Mouse (Mus musculus): ENCODE data around the gene Zbtb34.

The Zbtb34 gene

GRCm38 (mm10) chr2:33430771-33431699 is at the start of gene Zbtb34:
Zbtb34 (minus strand) TSS chr2:33431324.
- DNase-seq: peak; percentile 65

GRCm38 (mm10) chr2:33477961-33478755 is 47.0 kb upstream of the Zbtb34 start:
- DNase-seq: no peak

- DNase-seq: no peak
These were observed 44.8 kb upstream of the Zbtb34 start for GRCm38 (mm10) chr2:33475961-33476360.

- DNase-seq: peak; percentile 98
These were observed 37.5 kb upstream of the Zbtb34 start, which contains the start of gene Zbtb43 for GRCm38 (mm10) chr2:33468466-33469097. Zbtb43 (minus strand) TSS chr2:33468559.

- DNase-seq: no peak
These were observed 36.7 kb upstream of the Zbtb34 start for GRCm38 (mm10) chr2:33467546-33468465.

GRCm38 (mm10) chr2:33465966-33466365 is 34.8 kb upstream of the Zbtb34 start:
- DNase-seq: peak; percentile 46

GRCm38 (mm10) chr2:33465215-33465614 is 34.1 kb upstream of the Zbtb34 start:
- DNase-seq: no peak

GRCm38 (mm10) chr2:33462066-33462465 is 30.9 kb upstream of the Zbtb34 start:
- no peak for DNase-seq

- no peak for DNase-seq
These were observed 29.9 kb upstream of the Zbtb34 start for GRCm38 (mm10) chr2:33461066-33461465.

GRCm38 (mm10) chr2:33459660-33460059 is 28.5 kb upstream of the Zbtb34 start:
- DNase-seq: no peak

GRCm38 (mm10) chr2:33456696-33457095 is 25.6 kb upstream of the Zbtb34 start:
- no peak for DNase-seq

GRCm38 (mm10) chr2:33456242-33456641 is 25.1 kb upstream of the Zbtb34 start:
- no peak for DNase-seq

- no peak for DNase-seq
These were observed 24.2 kb upstream of the Zbtb34 start for GRCm38 (mm10) chr2:33455350-33455749.

- no peak for DNase-seq
These were observed 23.7 kb upstream of the Zbtb34 start for GRCm38 (mm10) chr2:33454816-33455215.

- DNase-seq: no peak
These were observed 22.4 kb upstream of the Zbtb34 start for GRCm38 (mm10) chr2:33453476-33453875.

GRCm38 (mm10) chr2:33452721-33453120 is 21.6 kb upstream of the Zbtb34 start:
- DNase-seq: no peak

- DNase-seq: peak; percentile 82
These were observed 21.0 kb upstream of the Zbtb34 start for GRCm38 (mm10) chr2:33452140-33452539.

- no peak for DNase-seq
These were observed 20.2 kb upstream of the Zbtb34 start for GRCm38 (mm10) chr2:33451038-33451978.

- DNase-seq: no peak
These were observed 18.2 kb upstream of the Zbtb34 start for GRCm38 (mm10) chr2:33449119-33449873.

GRCm38 (mm10) chr2:33446796-33447195 is 15.7 kb upstream of the Zbtb34 start:
- no peak for DNase-seq
